Mouse (Mus musculus) CH12.LX (cell line): ENCODE measurements at regions not wholly inside any gene's neighbourhood (a gene's known extent, or its start where the extent isn't known, plus 50 kb on each side); places are given as distances from the start of the nearest gene placed in this dataset.

Experiments used
- DNase-seq: peaks from one replicate; pipeline ENCODE4 v3.0.0-alpha.2; 2013; ENCODE audit errors: extremely low read depth
- H3K27ac ChIP-seq: 2 replicates; pipeline ENCODE4 v1.5.1; 2012; ENCODE audit warnings: low read depth, mild to moderate bottlenecking, control low read depth, moderate library complexity; ENCODE audit not compliant: insufficient read depth
- H3K27me3 ChIP-seq: replicated peaks from 2 replicates; pipeline ENCODE3; 2012; ENCODE audit warnings: inconsistent platforms
- H3K36me3 ChIP-seq, 2 experiments: replicated peaks in 1 of 2; 2 replicates each; pipeline versions ENCODE3 to v1.6.1; 2012; ENCODE audit warnings: inconsistent platforms in 1 of 2, low read length in 1 of 2, mild to moderate bottlenecking in 1 of 2, mixed read lengths in 1 of 2, moderate library complexity in 1 of 2; ENCODE audit not compliant: control insufficient read depth in 1 of 2, insufficient read depth in 1 of 2
- H3K4me1 ChIP-seq, 2 experiments: 2 replicates each; pipeline ENCODE4 v1.6.1; 2012; ENCODE audit warnings: inconsistent platforms in 1 of 2, moderate library complexity in 1 of 2; ENCODE audit not compliant: insufficient read depth in 2 of 2, control insufficient read depth in 1 of 2
- H3K4me2 ChIP-seq: 2 replicates; pipeline ENCODE4 v1.6.1; 2012; ENCODE audit warnings: low read depth, mild to moderate bottlenecking, control low read depth; ENCODE audit not compliant: poor library complexity, insufficient read depth, severe bottlenecking
- H3K4me3 ChIP-seq, 3 experiments: fragments of 150-350 bp in 1 of 3; sonication (generic) in 1 of 3; replicated peaks in 1 of 3; 2 replicates each; pipeline versions ENCODE3 to v1.5.1; 2011 to 2012; ENCODE audit warnings: low read depth in 2 of 3, low read length in 2 of 3, mild to moderate bottlenecking in 2 of 3, moderate library complexity in 2 of 3, control low read depth in 1 of 3, improper control_type of control experiment in 1 of 3, inconsistent platforms in 1 of 3, mixed read lengths in 1 of 3; ENCODE audit not compliant: poor library complexity in 1 of 3
- H3K79me2 ChIP-seq: replicated peaks from 2 replicates; pipeline ENCODE4 v1.6.1; 2012; ENCODE audit warnings: mild to moderate bottlenecking, moderate library complexity; ENCODE audit not compliant: control insufficient read depth, poor library complexity, insufficient read depth, severe bottlenecking; ENCODE audit errors: extremely low read depth
- H3K9ac ChIP-seq: 2 replicates; pipeline ENCODE4 v1.6.1; 2012; ENCODE audit warnings: low read depth, mild to moderate bottlenecking, control low read depth, moderate library complexity; ENCODE audit not compliant: insufficient read depth
- H3K9me3 ChIP-seq: replicated peaks from 2 replicates; pipeline ENCODE3; 2012; ENCODE audit warnings: low read length, inconsistent platforms, mixed read lengths
- CHD1 ChIP-seq: IDR thresholded peaks from 2 replicates; pipeline ENCODE4 v1.6.1; 2012; ENCODE audit warnings: low read depth, low read length, improper control_type of control experiment, inconsistent platforms
- CHD2 ChIP-seq: IDR thresholded peaks from 2 replicates; pipeline ENCODE4 v1.6.1; 2011; ENCODE audit warnings: low read length, improper control_type of control experiment
- ETS1 ChIP-seq: conservative IDR thresholded peaks from 2 replicates; pipeline ENCODE4 v1.6.1; 2012; ENCODE audit warnings: low read depth, mild to moderate bottlenecking, inconsistent platforms, low read length, improper control_type of control experiment, moderate library complexity
- IRF4 ChIP-seq: IDR thresholded peaks from 2 replicates; pipeline ENCODE4 v1.6.1; 2014; ENCODE audit warnings: low read depth, mild to moderate bottlenecking, inconsistent platforms, low read length, improper control_type of control experiment
- JUND ChIP-seq: conservative IDR thresholded peaks from 2 replicates; pipeline ENCODE4 v1.6.1; 2011; ENCODE audit warnings: low read depth, low read length, improper control_type of control experiment
- MYC ChIP-seq: IDR thresholded peaks from 2 replicates; pipeline ENCODE4 v1.6.1; 2011; ENCODE audit warnings: low read depth, mild to moderate bottlenecking, improper control_type of control experiment, low read length
- NRF1 ChIP-seq: IDR thresholded peaks from 2 replicates; pipeline ENCODE4 v1.6.1; 2014; ENCODE audit warnings: low read depth, mild to moderate bottlenecking, inconsistent platforms, low read length, improper control_type of control experiment, moderate library complexity
- POLR2A ChIP-seq: IDR thresholded peaks from 2 replicates; pipeline ENCODE4 v1.6.1; 2011; ENCODE audit warnings: low read depth, mild to moderate bottlenecking, improper control_type of control experiment, low read length
- RAD21 ChIP-seq: IDR thresholded peaks from 2 replicates; pipeline ENCODE4 v1.6.1; 2011; ENCODE audit warnings: low read depth, mild to moderate bottlenecking, low read length, improper control_type of control experiment, moderate library complexity
- RCOR1 ChIP-seq: conservative IDR thresholded peaks from 2 replicates; pipeline ENCODE4 v1.6.1; 2012; ENCODE audit warnings: low read depth, mild to moderate bottlenecking, inconsistent platforms, low read length, improper control_type of control experiment
- TBP ChIP-seq: conservative IDR thresholded peaks from 2 replicates; pipeline ENCODE4 v1.6.1; 2011; ENCODE audit warnings: low read depth, low read length, improper control_type of control experiment
- USF2 ChIP-seq: conservative IDR thresholded peaks from 2 replicates; pipeline ENCODE4 v1.6.1; 2011; ENCODE audit warnings: low read depth, low read length, improper control_type of control experiment
- ZC3H11A ChIP-seq: IDR thresholded peaks from 2 replicates; pipeline ENCODE4 v1.6.1; 2012; ENCODE audit warnings: low read depth, mild to moderate bottlenecking, inconsistent platforms, low read length, improper control_type of control experiment
- ZKSCAN1 ChIP-seq: IDR thresholded peaks from 2 replicates; pipeline ENCODE4 v1.6.1; 2012; ENCODE audit warnings: low read depth, inconsistent platforms, low read length, improper control_type of control experiment, borderline replicate concordance
- ZMIZ1 ChIP-seq: IDR thresholded peaks from 2 replicates; pipeline ENCODE4 v1.6.1; 2012; ENCODE audit warnings: low read depth, mild to moderate bottlenecking, inconsistent platforms, low read length, improper control_type of control experiment
- dilution Hi-C: fragments of 300-500 bp; cut with MboI; formaldehyde crosslinking; loops from 2 replicates; pipeline ENCODE4 v1.14.3; 2020; ENCODE audit warnings: low sequenced_read_pairs; ENCODE audit not compliant: extremely low pct_unique_long_range_greater_than_20kb, extremely low pct_ligation_motif_present
- in situ Hi-C: fragments of 300-500 bp; cut with MboI; formaldehyde crosslinking; loops from 3 replicates; pipeline ENCODE4 v1.14.3; 2019; ENCODE audit warnings: low sequenced_read_pairs, low pct_ligation_motif_present, low pct_unique_long_range_greater_than_20kb, mixed read lengths

DNA sequence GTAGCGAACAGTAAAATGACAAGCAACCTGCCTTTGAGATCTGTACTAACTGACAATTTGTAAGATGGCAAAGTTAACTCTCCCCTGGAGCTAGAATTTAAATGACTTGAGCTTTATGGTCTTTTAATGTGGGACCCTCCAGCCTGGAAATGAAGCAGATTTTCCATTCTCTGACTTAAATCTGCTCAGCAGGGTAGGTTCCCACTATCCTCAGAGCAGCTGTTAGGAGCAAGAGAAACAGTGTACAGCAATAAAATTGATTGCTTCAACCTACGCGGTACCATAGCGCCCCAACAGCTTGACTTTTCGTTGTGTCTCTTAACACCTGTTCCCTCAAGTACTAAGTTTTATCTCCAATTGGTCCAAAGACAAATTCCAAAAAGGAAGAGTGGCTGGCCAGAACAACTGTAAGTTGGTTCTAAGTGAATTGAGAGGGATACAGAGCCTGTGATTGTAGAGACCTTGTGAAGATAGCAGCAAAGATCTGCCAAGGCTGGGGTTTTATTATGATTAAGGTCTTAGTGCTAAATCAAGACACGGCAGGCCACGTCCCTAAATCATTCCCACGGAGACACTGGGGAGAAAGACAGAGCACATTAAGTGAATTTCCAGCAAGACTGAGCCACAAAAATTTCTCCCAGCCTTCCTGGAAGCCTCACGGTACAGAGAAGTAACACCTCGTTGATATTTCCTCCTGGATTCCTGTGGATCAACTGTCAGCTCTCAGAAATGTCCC, 230.1 kb downstream of the Pros1 start:
- no peaks in the 10 kb centered on the region for H3K4me1 ChIP-seq
- H3K27me3 ChIP-seq: no peaks in the 10 kb centered on the region
- no peaks in the 10 kb centered on the region for H3K79me2 ChIP-seq
- TF ChIP-seq IRF4 (no peak), NRF1 (no peak)
- dilution Hi-C loops: no loop called here
- no peak for DNase-seq
- H3K4me3 ChIP-seq: no peak overlapping the region
- H3K27ac ChIP-seq: no peak overlapping the region
- H3K4me2 ChIP-seq: no peak overlapping the region
- H3K36me3 ChIP-seq: no peaks in the 10 kb centered on the region
- no peak overlapping the region for H3K9ac ChIP-seq
- peaks cover 4% of the 10 kb centered on the region for H3K9me3 ChIP-seq
- in situ Hi-C loops: no loop called here

DNA sequence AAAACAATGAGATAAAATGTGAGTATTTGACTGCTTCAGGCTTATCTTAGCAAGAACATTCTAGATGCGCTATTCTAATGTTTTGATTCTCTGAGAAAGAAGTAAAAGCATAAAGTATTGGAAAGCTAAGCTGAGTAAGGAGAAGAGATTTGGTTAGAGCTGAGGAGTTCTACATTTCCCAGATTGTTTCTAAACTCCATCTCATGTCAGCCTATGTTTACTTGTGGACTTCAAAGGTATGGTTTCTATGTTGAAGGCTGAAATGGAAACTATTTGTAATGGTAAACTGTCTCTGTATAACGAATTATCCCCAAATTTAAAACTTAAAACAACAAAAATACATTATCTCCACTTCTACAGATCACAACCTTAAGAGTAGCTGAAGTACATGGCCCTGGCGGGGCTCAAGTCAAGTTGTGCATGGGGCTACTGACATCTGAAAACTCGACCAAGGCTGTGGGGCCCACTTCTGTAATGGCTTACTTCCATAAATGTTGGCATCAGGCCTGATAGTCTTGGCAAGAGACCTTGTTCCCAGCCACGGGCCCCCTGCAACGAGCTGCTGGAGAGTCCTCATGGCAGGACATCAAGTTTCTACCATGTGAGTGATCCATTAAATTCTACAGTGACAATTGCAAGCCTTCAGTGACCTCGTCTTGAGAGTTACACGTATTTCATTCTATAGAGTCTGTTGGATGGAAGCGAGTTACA, 232.1 kb downstream of the Pros1 start:
- no peaks in the 10 kb centered on the region for H3K36me3 ChIP-seq
- no peak overlapping the region for H3K9ac ChIP-seq
- no peaks in the 10 kb centered on the region for H3K27me3 ChIP-seq
- no peaks in the 10 kb centered on the region for H3K79me2 ChIP-seq
- peaks cover 7% of the 10 kb centered on the region for H3K9me3 ChIP-seq
- no peak overlapping the region for H3K4me2 ChIP-seq
- in situ Hi-C loops: no loop called here
- dilution Hi-C loops: no loop called here
- H3K27ac ChIP-seq: no peak overlapping the region
- no peaks in the 10 kb centered on the region for H3K4me1 ChIP-seq
- no peak for DNase-seq
- TF ChIP-seq RCOR1: no peak
- TF ChIP-seq USF2: no peak
- TF ChIP-seq ZMIZ1: no peak
- no peak for TF ChIP-seq ETS1
- no peak for TF ChIP-seq CHD2
- no peak for TF ChIP-seq MYC
- TF ChIP-seq RAD21: no peak
- TF ChIP-seq TBP: no peak
- TF ChIP-seq CHD1: no peak
- TF ChIP-seq ZC3H11A: no peak
- TF ChIP-seq ZKSCAN1: no peak
- no peak for TF ChIP-seq JUND
- no peak for TF ChIP-seq POLR2A
- H3K4me3 ChIP-seq: no peak overlapping the region
